Mouse (Mus musculus): ENCODE measurements at regions not wholly inside any gene's neighbourhood (a gene's known extent, or its start where the extent isn't known, plus 50 kb on each side); places are given as distances from the start of the nearest gene placed in this dataset.

GRCm38 (mm10) chr7:62877033-62877432 is 53.6 kb upstream of the A26c2 start:
- TF ChIP-seq CTCF (IDR thresholded peaks at IDR 0.05; ENCODE audit: low read depth, low read length) = peak; percentile 8
- TF ChIP-seq POLR2A (IDR thresholded peaks at IDR 0.05; ENCODE audit: insufficient read depth, low read length) = no peak
